Mouse (Mus musculus) lung, embryonic 16.5 days (tissue): ENCODE data around the gene Dnajb12. TPM values are rescaled to one million over a fixed set of nuclear protein-coding genes. Genes with fewer than 3 reads are reported as not detected.

Experiments
- ATAC-seq: fragments of 200-750 bp; cut with Nextera tagmentation; 2 replicates; pipeline ENCODE4 v1.8.0; 2017; ENCODE audit warnings: low read depth, mild to moderate bottlenecking, moderate library complexity
- H3K27ac ChIP-seq: fragments of 300-500 bp; sonication (generic); 2 replicates; pipeline ENCODE4 v1.5.1; 2014; ENCODE audit warnings: mild to moderate bottlenecking, control low read depth, low read length
- H3K27me3 ChIP-seq: fragments of 300-500 bp; sonication (generic); 2 replicates; pipeline ENCODE4 v1.6.1; 2014; ENCODE audit warnings: low read depth, low read length, mixed read lengths; ENCODE audit not compliant: control insufficient read depth, insufficient read depth
- H3K36me3 ChIP-seq: fragments of 300-500 bp; sonication (generic); 2 replicates; pipeline ENCODE4 v1.6.1; 2014; ENCODE audit warnings: low read length; ENCODE audit not compliant: control insufficient read depth, insufficient read depth
- H3K4me1 ChIP-seq: fragments of 300-500 bp; sonication (generic); replicated peaks from 2 replicates; pipeline ENCODE4 v1.6.1; 2014; ENCODE audit warnings: low read length, mixed read lengths; ENCODE audit not compliant: control insufficient read depth, insufficient read depth
- H3K4me2 ChIP-seq: fragments of 300-500 bp; sonication (generic); 2 replicates; pipeline ENCODE4 v1.6.1; 2014; ENCODE audit warnings: low read depth, low read length, control low read depth
- H3K4me3 ChIP-seq: fragments of 300-500 bp; sonication (generic); 2 replicates; pipeline ENCODE4 v1.5.1; 2014; ENCODE audit warnings: mild to moderate bottlenecking, low read length, control low read depth
- H3K9ac ChIP-seq: fragments of 300-500 bp; sonication (generic); 2 replicates; pipeline ENCODE4 v1.6.1; 2014; ENCODE audit warnings: low read length, control low read depth
- H3K9me3 ChIP-seq: fragments of 300-500 bp; sonication (generic); 2 replicates; pipeline ENCODE4 v1.6.1; 2016; ENCODE audit warnings: low read length; ENCODE audit not compliant: control insufficient read depth
- WGBS: fragments of 180-500 bp; shearing (Covaris S2); extraction: QIAGEN DNeasy Blood & Tissue Kit; methylation state at CpG from one replicate; pipeline ENCODE4 v1.1.7; 2014; 5-methylcytosine and 5-hydroxymethylcytosine counted together
- polyA plus RNA-seq: library from polyadenylated mRNA; unstranded; fragments of >200 nt; fragmentation: Nextera tagmentation; extraction: Ambion mirVana; gene quantifications from 2 replicates; pipeline ENCODE4 v1.2.1, GENCODE M21; 2015

The Dnajb12 gene
- polyA plus RNA-seq, result 24.2 and 27.1 TPM in 2 replicates

GRCm38 (mm10) chr10:59879255-59880028, at the start of gene Dnajb12:
Gene Dnajb12 (plus strand): TSS chr10:59879556.
- Histone ChIP-seq H3K4me3 (peak within 1 kb of the TSS; percentile 95), H3K9me3 (no peaks in the 10 kb centered on the region), H3K36me3 (no peaks in the 10 kb centered on the region), H3K4me2 (peak within 1 kb of the TSS; percentile 82), H3K4me1 (peaks cover 11% of the 10 kb centered on the region), H3K27me3 (no peaks in the 10 kb centered on the region), H3K27ac (peak within 1 kb of the TSS; percentile 100), H3K9ac (peak within 1 kb of the TSS; percentile 99)
- peak; percentile 94 for ATAC-seq
- WGBS, result under 1% methylated on average over 78 of the region's 80 CpGs

GRCm38 (mm10) chr10:59829886-59830285, 49.5 kb upstream of the Dnajb12 start:
- H3K4me1 ChIP-seq, result no peaks in the 10 kb centered on the region
- H3K9me3 ChIP-seq, result no peaks in the 10 kb centered on the region
- H3K36me3 ChIP-seq, result peaks cover 24% of the 10 kb centered on the region
- no peak overlapping the region for H3K4me2 ChIP-seq
- no peak overlapping the region for H3K9ac ChIP-seq
- H3K27ac ChIP-seq, result no peak overlapping the region
- no peak overlapping the region for H3K4me3 ChIP-seq
- WGBS, result 91% methylated on average over 6 of the region's 6 CpGs
- ATAC-seq, result no peak
- no peaks in the 10 kb centered on the region for H3K27me3 ChIP-seq

GRCm38 (mm10) chr10:59831950-59832349, 47.4 kb upstream of the Dnajb12 start:
- no peak overlapping the region for H3K4me2 ChIP-seq
- H3K4me3 ChIP-seq, result no peak overlapping the region
- H3K36me3 ChIP-seq, result peaks cover 24% of the 10 kb centered on the region
- no peak overlapping the region for H3K27ac ChIP-seq
- WGBS, result 67% methylated on average over 7 of the region's 7 CpGs
- no peaks in the 10 kb centered on the region for H3K4me1 ChIP-seq
- no peaks in the 10 kb centered on the region for H3K9me3 ChIP-seq
- H3K27me3 ChIP-seq, result no peaks in the 10 kb centered on the region
- ATAC-seq, result no peak
- no peak overlapping the region for H3K9ac ChIP-seq

- H3K27me3 ChIP-seq, result no peaks in the 10 kb centered on the region
- WGBS, result 66% methylated on average over 14 of the region's 14 CpGs
- no peak overlapping the region for H3K27ac ChIP-seq
- no peaks in the 10 kb centered on the region for H3K9me3 ChIP-seq
- no peak overlapping the region for H3K4me2 ChIP-seq
- H3K9ac ChIP-seq, result no peak overlapping the region
- 0 out of 2 replicates have a peak, but pooled peaks cover 5% of the 10 kb centered on the region for H3K36me3 ChIP-seq
- no peak overlapping the region for H3K4me3 ChIP-seq
- no peaks in the 10 kb centered on the region for H3K4me1 ChIP-seq
- no peak for ATAC-seq
Measured at GRCm38 (mm10) chr10:59835301-59836155, 43.8 kb upstream of the Dnajb12 start.

- Histone ChIP-seq H3K4me3 (no peak overlapping the region), H3K36me3 (0 out of 2 replicates have a peak, but pooled peaks cover 5% of the 10 kb centered on the region), H3K27me3 (no peaks in the 10 kb centered on the region), H3K4me1 (no peaks in the 10 kb centered on the region), H3K9ac (no peak overlapping the region), H3K27ac (no peak overlapping the region), H3K4me2 (no peak overlapping the region), H3K9me3 (no peaks in the 10 kb centered on the region)
- 71% methylated on average over 5 of the region's 5 CpGs for WGBS
- no peak for ATAC-seq
Measured at GRCm38 (mm10) chr10:59837490-59837889, 41.9 kb upstream of the Dnajb12 start.

- 88% methylated on average over 8 of the region's 8 CpGs for WGBS
Measured at GRCm38 (mm10) chr10:59841434-59841833, 37.9 kb upstream of the Dnajb12 start.

GRCm38 (mm10) chr10:59843125-59843524, 36.2 kb upstream of the Dnajb12 start:
- Histone ChIP-seq H3K27me3 (no peaks in the 10 kb centered on the region), H3K27ac (no peak overlapping the region), H3K36me3 (no peaks in the 10 kb centered on the region), H3K9ac (no peak overlapping the region), H3K4me1 (no peaks in the 10 kb centered on the region), H3K4me3 (no peak overlapping the region), H3K9me3 (no peaks in the 10 kb centered on the region), H3K4me2 (no peak overlapping the region)
- no peak for ATAC-seq
- WGBS, result 37% methylated on average over 5 of the region's 5 CpGs

More at GRCm38 (mm10) chr10:59841434-59841833, 37.9 kb upstream of the Dnajb12 start:
- no peak overlapping the region for H3K4me2 ChIP-seq
- no peaks in the 10 kb centered on the region for H3K4me1 ChIP-seq
- no peaks in the 10 kb centered on the region for H3K27me3 ChIP-seq
- H3K27ac ChIP-seq, result no peak overlapping the region
- no peak overlapping the region for H3K9ac ChIP-seq
- H3K9me3 ChIP-seq, result no peaks in the 10 kb centered on the region
- no peaks in the 10 kb centered on the region for H3K36me3 ChIP-seq
- no peak for ATAC-seq
- no peak overlapping the region for H3K4me3 ChIP-seq

- H3K9me3 ChIP-seq, result no peaks in the 10 kb centered on the region
- no peak overlapping the region for H3K4me3 ChIP-seq
- H3K4me2 ChIP-seq, result no peak overlapping the region
- H3K36me3 ChIP-seq, result no peaks in the 10 kb centered on the region
- H3K27me3 ChIP-seq, result no peaks in the 10 kb centered on the region
- H3K4me1 ChIP-seq, result no peaks in the 10 kb centered on the region
- WGBS, result 74% methylated on average over 9 of the region's 9 CpGs
- no peak for ATAC-seq
- H3K9ac ChIP-seq, result no peak overlapping the region
- H3K27ac ChIP-seq, result no peak overlapping the region
Measured at GRCm38 (mm10) chr10:59844686-59845085, 34.7 kb upstream of the Dnajb12 start.

GRCm38 (mm10) chr10:59846416-59846815, 32.9 kb upstream of the Dnajb12 start:
- Histone ChIP-seq H3K9ac (no peak overlapping the region), H3K4me1 (no peaks in the 10 kb centered on the region), H3K4me3 (no peak overlapping the region), H3K4me2 (no peak overlapping the region), H3K27me3 (no peaks in the 10 kb centered on the region), H3K36me3 (no peaks in the 10 kb centered on the region), H3K27ac (no peak overlapping the region), H3K9me3 (no peaks in the 10 kb centered on the region)
- 73% methylated on average over 6 of the region's 6 CpGs for WGBS
- no peak for ATAC-seq
